Mouse (Mus musculus) liver, adult 2 months (tissue): ENCODE measurements at regions not wholly inside any gene's neighbourhood (a gene's known extent, or its start where the extent isn't known, plus 50 kb on each side); places are given as distances from the start of the nearest gene placed in this dataset.

Source experiments
- DNase-seq: peaks from one replicate; pipeline ENCODE4 v3.0.0-alpha.2; 2011; ENCODE audit warnings: low read depth, low spot score; ENCODE audit errors: extremely low read depth
- H3K27ac ChIP-seq: fragments of 200-500 bp; replicated peaks from 2 replicates; pipeline ENCODE4 v1.5.1; 2012; ENCODE audit warnings: low read depth, mild to moderate bottlenecking, control low read depth, inconsistent platforms, low read length; ENCODE audit not compliant: insufficient read depth
- H3K27me3 ChIP-seq: fragments of 200-500 bp; 2 replicates; pipeline ENCODE4 v1.6.1; 2012; ENCODE audit warnings: mild to moderate bottlenecking, moderate library complexity, low read length, inconsistent platforms; ENCODE audit not compliant: control insufficient read depth, insufficient read depth
- H3K36me3 ChIP-seq: fragments of 200-500 bp; 2 replicates; pipeline ENCODE4 v1.6.1; 2012; ENCODE audit warnings: low read length, inconsistent platforms; ENCODE audit not compliant: control insufficient read depth, insufficient read depth
- H3K4me1 ChIP-seq: fragments of 200-500 bp; 2 replicates; pipeline ENCODE4 v1.6.1; 2011; ENCODE audit warnings: low read length; ENCODE audit not compliant: control insufficient read depth, insufficient read depth
- H3K4me3 ChIP-seq: fragments of 200-500 bp; 2 replicates; pipeline ENCODE4 v1.5.1; 2011; ENCODE audit warnings: low read depth, mild to moderate bottlenecking, control low read depth, low read length, moderate library complexity; ENCODE audit not compliant: insufficient read depth
- H3K79me2 ChIP-seq: fragments of 200-500 bp; 2 replicates; pipeline ENCODE4 v1.6.1; 2012; ENCODE audit warnings: inconsistent platforms, mild to moderate bottlenecking, low read length, moderate library complexity; ENCODE audit not compliant: control insufficient read depth, insufficient read depth
- H3K9ac ChIP-seq: fragments of 200-500 bp; 2 replicates; pipeline ENCODE4 v1.6.1; 2012; ENCODE audit warnings: low read depth, mild to moderate bottlenecking, control low read depth, inconsistent platforms, low read length
- CTCF ChIP-seq: fragments of 200-500 bp; IDR thresholded peaks from 2 replicates; pipeline ENCODE4 v1.5.1; 2011; ENCODE audit warnings: low read depth, low read length, control low read depth
- POLR2A ChIP-seq: fragments of 200-500 bp; IDR thresholded peaks from 2 replicates; pipeline ENCODE4 v1.6.1; 2011; ENCODE audit warnings: low read length, control low read depth; ENCODE audit not compliant: insufficient read depth; ENCODE audit errors: extremely low read depth
- WGBS: fragments of 180-500 bp; shearing (Covaris S2); methylation state at CpG from one replicate; pipeline ENCODE4 v1.1.7; 2018; 5-methylcytosine and 5-hydroxymethylcytosine counted together

GRCm38 (mm10) chr12:65413034-65413700, 187.8 kb downstream of the Wdr20rt start:
- TF ChIP-seq POLR2A (no peak), CTCF (no peak)
- H3K4me1 ChIP-seq = no peaks in the 10 kb centered on the region
- no peaks in the 10 kb centered on the region for H3K79me2 ChIP-seq
- no peak overlapping the region for H3K9ac ChIP-seq
- no peaks in the 10 kb centered on the region for H3K27me3 ChIP-seq
- no peak for DNase-seq
- 74% methylated on average over 9 of the region's 9 CpGs for WGBS
- no peak overlapping the region for H3K4me3 ChIP-seq
- no peaks in the 10 kb centered on the region for H3K36me3 ChIP-seq
- no peak overlapping the region for H3K27ac ChIP-seq

- Histone ChIP-seq H3K27ac (no peak overlapping the region), H3K4me3 (no peak overlapping the region), H3K27me3 (no peaks in the 10 kb centered on the region), H3K36me3 (no peaks in the 10 kb centered on the region), H3K9ac (no peak overlapping the region), H3K4me1 (no peaks in the 10 kb centered on the region), H3K79me2 (no peaks in the 10 kb centered on the region)
- DNase-seq = no peak
- no peak for TF ChIP-seq POLR2A
- TF ChIP-seq CTCF = no peak
- WGBS = 79% methylated on average over 4 of the region's 4 CpGs
Observed at GRCm38 (mm10) chr12:65414393-65414792, 189.1 kb downstream of the Wdr20rt start.

GRCm38 (mm10) chr12:65416909-65417308, 191.6 kb downstream of the Wdr20rt start:
- DNase-seq = no peak
- no peaks in the 10 kb centered on the region for H3K27me3 ChIP-seq
- H3K27ac ChIP-seq = no peak overlapping the region
- no peak overlapping the region for H3K4me3 ChIP-seq
- H3K9ac ChIP-seq = no peak overlapping the region
- no peak for TF ChIP-seq CTCF
- no peak for TF ChIP-seq POLR2A
- H3K36me3 ChIP-seq = no peaks in the 10 kb centered on the region
- H3K79me2 ChIP-seq = no peaks in the 10 kb centered on the region
- H3K4me1 ChIP-seq = no peaks in the 10 kb centered on the region
- WGBS = 72% methylated on average over 5 of the region's 5 CpGs

GRCm38 (mm10) chr12:65420127-65420526, 194.8 kb downstream of the Wdr20rt start:
- Histone ChIP-seq H3K9ac (no peak overlapping the region), H3K4me3 (no peak overlapping the region), H3K27me3 (no peaks in the 10 kb centered on the region), H3K79me2 (no peaks in the 10 kb centered on the region), H3K36me3 (no peaks in the 10 kb centered on the region), H3K4me1 (no peaks in the 10 kb centered on the region), H3K27ac (no peak overlapping the region)
- no peak for DNase-seq
- no peak for TF ChIP-seq POLR2A
- no peak for TF ChIP-seq CTCF
- whole genome bisulfite sequencing = 57% methylated on average over 7 of the region's 7 CpGs

GRCm38 (mm10) chr12:65424506-65424905, 199.2 kb downstream of the Wdr20rt start:
- no peaks in the 10 kb centered on the region for H3K36me3 ChIP-seq
- no peak overlapping the region for H3K27ac ChIP-seq
- no peak overlapping the region for H3K9ac ChIP-seq
- no peaks in the 10 kb centered on the region for H3K79me2 ChIP-seq
- 91% methylated on average over 2 of the region's 2 CpGs for WGBS
- no peaks in the 10 kb centered on the region for H3K4me1 ChIP-seq
- no peak for TF ChIP-seq POLR2A
- TF ChIP-seq CTCF = no peak
- no peak for DNase-seq
- no peak overlapping the region for H3K4me3 ChIP-seq
- no peaks in the 10 kb centered on the region for H3K27me3 ChIP-seq

GRCm38 (mm10) chr12:65425440-65425839, 200.1 kb downstream of the Wdr20rt start:
- Histone ChIP-seq H3K4me1 (no peaks in the 10 kb centered on the region), H3K27ac (no peak overlapping the region), H3K9ac (no peak overlapping the region), H3K79me2 (no peaks in the 10 kb centered on the region), H3K4me3 (no peak overlapping the region), H3K27me3 (no peaks in the 10 kb centered on the region), H3K36me3 (no peaks in the 10 kb centered on the region)
- 86% methylated on average over 2 of the region's 2 CpGs for WGBS
- DNase-seq = no peak
- TF ChIP-seq CTCF (no peak), POLR2A (no peak)
